Mouse (Mus musculus) midbrain, embryonic 16.5 days (tissue): ENCODE data around the gene Slc9b2. TPM values are rescaled to one million over a fixed set of nuclear protein-coding genes. Genes with fewer than 3 reads are reported as not detected.

Experiments used
- ATAC-seq: fragments of 200-750 bp; cut with Nextera tagmentation; 2 replicates; pipeline ENCODE4 v1.8.0; 2017; ENCODE audit warnings: moderate TSS enrichment
- H3K27ac ChIP-seq: fragments of 300-500 bp; sonication (generic); 2 replicates; pipeline ENCODE4 v1.5.1; 2014; ENCODE audit warnings: mild to moderate bottlenecking, low read length, mixed read lengths
- H3K27me3 ChIP-seq: fragments of 300-500 bp; sonication (generic); 2 replicates; pipeline ENCODE4 v1.6.1; 2014; ENCODE audit warnings: low read depth, low read length, mixed read lengths; ENCODE audit not compliant: control insufficient read depth, insufficient read depth
- H3K36me3 ChIP-seq: fragments of 300-500 bp; sonication (generic); 2 replicates; pipeline ENCODE4 v1.6.1; 2014; ENCODE audit warnings: mild to moderate bottlenecking, low read length, moderate library complexity, mixed read lengths; ENCODE audit not compliant: control insufficient read depth, insufficient read depth
- H3K4me1 ChIP-seq: fragments of 300-500 bp; sonication (generic); 2 replicates; pipeline ENCODE4 v1.6.1; 2014; ENCODE audit warnings: mild to moderate bottlenecking, low read length, mixed read lengths; ENCODE audit not compliant: control insufficient read depth, insufficient read depth
- H3K4me2 ChIP-seq: fragments of 300-500 bp; sonication (generic); 2 replicates; pipeline ENCODE4 v1.6.1; 2014; ENCODE audit warnings: mild to moderate bottlenecking, low read length, mixed read lengths
- H3K4me3 ChIP-seq: fragments of 300-500 bp; sonication (generic); 2 replicates; pipeline ENCODE4 v1.5.1; 2014; ENCODE audit warnings: low read depth, mild to moderate bottlenecking, low read length, moderate library complexity, mixed read lengths
- H3K9ac ChIP-seq: fragments of 300-500 bp; sonication (generic); 2 replicates; pipeline ENCODE4 v1.6.1; 2014; ENCODE audit warnings: low read depth, low read length, mixed read lengths
- H3K9me3 ChIP-seq: fragments of 300-500 bp; sonication (generic); replicated peaks from 2 replicates; pipeline ENCODE4 v1.6.1; 2014; ENCODE audit warnings: mild to moderate bottlenecking, low read length, mixed read lengths; ENCODE audit not compliant: control insufficient read depth, poor library complexity, severe bottlenecking
- WGBS: fragments of 180-500 bp; shearing (Covaris S2); extraction: QIAGEN DNeasy Blood & Tissue Kit; methylation state at CpG from one replicate; pipeline ENCODE4 v1.1.7; 2014; 5-methylcytosine and 5-hydroxymethylcytosine counted together
- polyA plus RNA-seq: library from polyadenylated mRNA; unstranded; fragments of >200 nt; fragmentation: Nextera tagmentation; extraction: Ambion mirVana; gene quantifications from 2 replicates; pipeline ENCODE4 v1.2.1, GENCODE M21; 2015

Slc9b2 gene
- polyA plus RNA-seq, 1 experiment from 2014 or later: 2.9 TPM

GRCm38 (mm10) chr3:135280669-135281415 is 26.7 kb upstream of the Slc9b2 start, which contains the start of gene Bdh2:
Gene Bdh2 (plus strand): TSS chr3:135281221.
- peak within 1 kb of the TSS; percentile 46; the same call in 1 of the 2 replicates for H3K9ac ChIP-seq
- H3K27me3 ChIP-seq: no peaks in the 10 kb centered on the region
- no peaks in the 10 kb centered on the region for H3K9me3 ChIP-seq
- H3K36me3 ChIP-seq: no peaks in the 10 kb centered on the region
- H3K4me3 ChIP-seq: no peak within 1 kb of the TSS
- H3K4me1 ChIP-seq: peaks cover 4% of the 10 kb centered on the region; the same call in 1 of the 2 replicates
- peak within 1 kb of the TSS; percentile 48 for H3K4me2 ChIP-seq
- ATAC-seq: peak; percentile 91
- 22% methylated on average over 14 of the region's 14 CpGs for WGBS
- peak within 1 kb of the TSS; percentile 44; the same call in 1 of the 2 replicates for H3K27ac ChIP-seq

GRCm38 (mm10) chr3:135281701-135282100 is 25.8 kb upstream of the Slc9b2 start:
- no peaks in the 10 kb centered on the region for H3K36me3 ChIP-seq
- no peak overlapping the region for H3K4me2 ChIP-seq
- no peak overlapping the region for H3K4me3 ChIP-seq
- no peak overlapping the region for H3K9ac ChIP-seq
- H3K9me3 ChIP-seq: no peaks in the 10 kb centered on the region
- no peak for ATAC-seq
- H3K27ac ChIP-seq: no peak overlapping the region
- H3K4me1 ChIP-seq: peaks cover 4% of the 10 kb centered on the region; the same call in 1 of the 2 replicates
- 86% methylated on average over 8 of the region's 8 CpGs for WGBS
- no peaks in the 10 kb centered on the region for H3K27me3 ChIP-seq

GRCm38 (mm10) chr3:135285256-135285655 is 22.2 kb upstream of the Slc9b2 start:
- Histone ChIP-seq H3K36me3 (no peaks in the 10 kb centered on the region), H3K4me1 (peaks cover 4% of the 10 kb centered on the region; the same call in 1 of the 2 replicates), H3K27ac (no peak overlapping the region), H3K9ac (no peak overlapping the region), H3K4me3 (no peak overlapping the region), H3K27me3 (no peaks in the 10 kb centered on the region), H3K9me3 (no peaks in the 10 kb centered on the region), H3K4me2 (no peak overlapping the region)
- WGBS: 89% methylated on average over 11 of the region's 11 CpGs
- no peak for ATAC-seq

- Histone ChIP-seq H3K36me3 (no peaks in the 10 kb centered on the region), H3K9ac (no peak overlapping the region), H3K4me2 (no peak overlapping the region), H3K4me3 (no peak overlapping the region), H3K27ac (no peak overlapping the region), H3K9me3 (no peaks in the 10 kb centered on the region), H3K27me3 (no peaks in the 10 kb centered on the region), H3K4me1 (peaks cover 1% of the 10 kb centered on the region; the same call in 1 of the 2 replicates)
- 70% methylated on average over 3 of the region's 3 CpGs for WGBS
- ATAC-seq: no peak
These were observed 21.7 kb upstream of the Slc9b2 start for GRCm38 (mm10) chr3:135285807-135286206.

GRCm38 (mm10) chr3:135288138-135288750 is 19.3 kb upstream of the Slc9b2 start:
- no peaks in the 10 kb centered on the region for H3K9me3 ChIP-seq
- H3K36me3 ChIP-seq: no peaks in the 10 kb centered on the region
- WGBS: 92% methylated on average over 8 of the region's 8 CpGs

GRCm38 (mm10) chr3:135289148-135289547 is 18.4 kb upstream of the Slc9b2 start:
- no peaks in the 10 kb centered on the region for H3K27me3 ChIP-seq
- no peaks in the 10 kb centered on the region for H3K9me3 ChIP-seq
- no peak overlapping the region for H3K27ac ChIP-seq
- ATAC-seq: no peak
- no peak overlapping the region for H3K9ac ChIP-seq
- peaks cover 4% of the 10 kb centered on the region; the same call in 1 of the 2 replicates for H3K4me1 ChIP-seq
- H3K36me3 ChIP-seq: no peaks in the 10 kb centered on the region
- WGBS: 97% methylated on average over 1 of the region's 1 CpGs
- no peak overlapping the region for H3K4me3 ChIP-seq
- no peak overlapping the region for H3K4me2 ChIP-seq

More at GRCm38 (mm10) chr3:135288138-135288750, 19.3 kb upstream of the Slc9b2 start:
- H3K4me2 ChIP-seq: no peak overlapping the region
- ATAC-seq: no peak
- H3K4me1 ChIP-seq: no peaks in the 10 kb centered on the region
- no peak overlapping the region for H3K4me3 ChIP-seq
- no peak overlapping the region for H3K27ac ChIP-seq
- no peak overlapping the region for H3K9ac ChIP-seq
- H3K27me3 ChIP-seq: no peaks in the 10 kb centered on the region

GRCm38 (mm10) chr3:135290249-135290894 is 17.1 kb upstream of the Slc9b2 start:
- H3K4me1 ChIP-seq: peaks cover 4% of the 10 kb centered on the region; the same call in 1 of the 2 replicates
- no peak overlapping the region for H3K27ac ChIP-seq
- no peaks in the 10 kb centered on the region for H3K36me3 ChIP-seq
- no peak overlapping the region for H3K4me3 ChIP-seq
- H3K4me2 ChIP-seq: no peak overlapping the region
- H3K9ac ChIP-seq: no peak overlapping the region
- WGBS: 95% methylated on average over 4 of the region's 7 CpGs
- ATAC-seq: peak; percentile 86
- no peaks in the 10 kb centered on the region for H3K27me3 ChIP-seq
- H3K9me3 ChIP-seq: no peaks in the 10 kb centered on the region

GRCm38 (mm10) chr3:135293703-135294102 is 13.8 kb upstream of the Slc9b2 start:
- H3K27me3 ChIP-seq: no peaks in the 10 kb centered on the region
- peaks cover 4% of the 10 kb centered on the region; the same call in 1 of the 2 replicates for H3K4me1 ChIP-seq
- H3K4me2 ChIP-seq: no peak overlapping the region
- no peak for ATAC-seq
- H3K36me3 ChIP-seq: no peaks in the 10 kb centered on the region
- H3K27ac ChIP-seq: no peak overlapping the region
- H3K9ac ChIP-seq: no peak overlapping the region
- H3K4me3 ChIP-seq: no peak overlapping the region
- WGBS: 36% methylated on average over 7 of the region's 7 CpGs
- H3K9me3 ChIP-seq: no peaks in the 10 kb centered on the region
